In genomic region chr10:95514656-95515292, GRCm38 (mm10) we compare ENCODE assay signal across 7 mouse cellular contexts. TPM values are rescaled to one million over a fixed set of nuclear protein-coding genes. Genes with fewer than 3 reads are reported as not detected.
DNase-seq lines count a peak whose midpoint lies in the region; ATAC-seq lines count a peak whose summit lies in the region.

Gene Ube2n, plus strand, starts transcription at chr10:95515145.

- no peaks in the 10 kb centered on the region for H3K9me3 ChIP-seq in embryonic facial prominence, embryonic 11.5 days (replicated peaks; ENCODE audit: control insufficient read depth, low read length)
- no peaks in the 10 kb centered on the region for H3K9me3 ChIP-seq in limb, embryonic 10.5 days (replicated peaks)
- H3K9me3 ChIP-seq in midbrain, embryonic 13.5 days, result no peaks in the 10 kb centered on the region

- ATAC-seq in embryonic facial prominence, embryonic 11.5 days (replicated peaks; ENCODE audit: insufficient number of reproducible peaks, low FRiP score, low TSS enrichment, low read depth), result peak; percentile 97
- ATAC-seq in granulocyte monocyte progenitor cell, adult 5-6 weeks (replicated peaks; ENCODE audit: poor library complexity, severe bottlenecking), result peak; percentile 88
- ATAC-seq in midbrain, embryonic 13.5 days, result peak; percentile 98

- WGBS in embryonic facial prominence, embryonic 11.5 days, result under 1% methylated on average over 69 of the region's 81 CpGs
- WGBS in limb, embryonic 10.5 days, result 1% methylated on average over 77 of the region's 81 CpGs
- under 1% methylated on average over 79 of the region's 81 CpGs for WGBS in midbrain, embryonic 13.5 days

- DNase-seq in adrenal gland, postnatal 14 days, result peak; percentile 99
- peak; percentile 97 for DNase-seq in embryonic facial prominence, embryonic 11.5 days (ENCODE audit: low spot score)
- DNase-seq in kidney, adult 11 months, result peak; percentile 98
- peak; percentile 99 for DNase-seq in limb, embryonic 10.5 days (ENCODE audit: low spot score)
- peak; percentile 92 for DNase-seq in spleen, adult 12 weeks (ENCODE audit: low spot score)

- H3K9ac ChIP-seq in embryonic facial prominence, embryonic 11.5 days (replicated peaks; ENCODE audit: low read length), result peak within 1 kb of the TSS; percentile 97
- H3K9ac ChIP-seq in midbrain, embryonic 13.5 days (replicated peaks), result peak within 1 kb of the TSS; percentile 99

- H3K4me1 ChIP-seq in embryonic facial prominence, embryonic 11.5 days (ENCODE audit: control insufficient read depth, insufficient read depth, low read length), result no peaks in the 10 kb centered on the region
- H3K4me1 ChIP-seq in limb, embryonic 10.5 days, result peaks cover 14% of the 10 kb centered on the region
- H3K4me1 ChIP-seq in midbrain, embryonic 13.5 days (replicated peaks), result peaks cover 33% of the 10 kb centered on the region

- no peaks in the 10 kb centered on the region for H3K27me3 ChIP-seq in embryonic facial prominence, embryonic 11.5 days (ENCODE audit: control insufficient read depth, insufficient read depth, low read length)
- no peaks in the 10 kb centered on the region for H3K27me3 ChIP-seq in limb, embryonic 10.5 days (ENCODE audit: low read depth, poor library complexity, severe bottlenecking)
- no peaks in the 10 kb centered on the region for H3K27me3 ChIP-seq in midbrain, embryonic 13.5 days

- H3K27ac ChIP-seq in embryonic facial prominence, embryonic 11.5 days (replicated peaks; ENCODE audit: low read depth, low read length), result peak within 1 kb of the TSS; percentile 97
- peak within 1 kb of the TSS; percentile 98 for H3K27ac ChIP-seq in limb, embryonic 10.5 days
- H3K27ac ChIP-seq in midbrain, embryonic 13.5 days, result peak within 1 kb of the TSS; percentile 98

- peak within 1 kb of the TSS; percentile 100 for H3K4me3 ChIP-seq in embryonic facial prominence, embryonic 11.5 days (ENCODE audit: low read depth, low read length)
- H3K4me3 ChIP-seq in limb, embryonic 10.5 days, result peak within 1 kb of the TSS; percentile 98
- H3K4me3 ChIP-seq in midbrain, embryonic 13.5 days (replicated peaks), result peak within 1 kb of the TSS; percentile 99

- peak within 1 kb of the TSS; percentile 56 for H3K4me2 ChIP-seq in embryonic facial prominence, embryonic 11.5 days (ENCODE audit: low read depth, low read length)
- H3K4me2 ChIP-seq in midbrain, embryonic 13.5 days (replicated peaks), result peak within 1 kb of the TSS; percentile 78

- no peaks in the 10 kb centered on the region for H3K36me3 ChIP-seq in embryonic facial prominence, embryonic 11.5 days (replicated peaks; ENCODE audit: control insufficient read depth, insufficient read depth, low read depth, low read length)
- H3K36me3 ChIP-seq in limb, embryonic 10.5 days, result peaks cover 23% of the 10 kb centered on the region
- no peaks in the 10 kb centered on the region for H3K36me3 ChIP-seq in midbrain, embryonic 13.5 days

RNA-seq across cellular contexts. Expression of gene Ube2n, which starts in this region (rescaled TPM):
- 133 and 134 TPM in 2 replicates for total RNA-seq in adrenal gland, postnatal 14 days (2021)
- 448 and 468 TPM in 2 replicates for polyA plus RNA-seq in embryonic facial prominence, embryonic 11.5 days (2014; fragmentation: Nextera tagmentation; extraction: Ambion mirVana)
- total RNA-seq in granulocyte monocyte progenitor cell, adult 5-6 weeks (2014; fragmentation: Nextera tagmentation), result 256 and 281 TPM in 2 replicates
- 117 and 134 TPM in 2 replicates for total RNA-seq in granulocyte monocyte progenitor cell, adult 5-6 weeks (2017)
- polyA plus RNA-seq in limb, embryonic 10.5 days (2016; fragmentation: Nextera tagmentation; extraction: Ambion mirVana), result 432 and 466 TPM in 2 replicates
- polyA plus RNA-seq in midbrain, embryonic 13.5 days (2015; fragmentation: Nextera tagmentation; extraction: Ambion mirVana), result 431 and 436 TPM in 2 replicates

Comparison
In these comparisons a context has a peak if more than half of its experiments do, and no peak if none do; other contexts are left out.
1. Peak in every context shown above with its lines: DNase-seq, ATAC-seq, H3K4me3 ChIP-seq and H3K27ac ChIP-seq.